Mouse (Mus musculus) Patski (cell line): ENCODE measurements at regions not wholly inside any gene's neighbourhood (a gene's known extent, or its start where the extent isn't known, plus 50 kb on each side); places are given as distances from the start of the nearest gene placed in this dataset.
"Not testable (repeated sequence)": the region's sequence is repeated elsewhere in the genome, so short reads cannot be mapped to it uniquely, and the experiment has no call there.

Source experiments
- ATAC-seq: fragments of 100-300 bp; one replicate; pipeline ENCODE4 v1.8.0; 2021
- CTCF ChIA-PET: fragments of 350-600 bp; sonication (Branson Sonifier 250); formaldehyde crosslinking; loops from one replicate; lab custom pipeline; 2022; ENCODE audit warnings: inconsistent platforms; lab: Charles Lee
- POLR2A ChIA-PET: fragments of 350-600 bp; sonication (Branson Sonifier 250); formaldehyde crosslinking; loops from one replicate; lab custom pipeline; 2022; ENCODE audit warnings: antibody characterized with exemption, inconsistent platforms; lab: Charles Lee
- DNase-seq: peaks from one replicate; pipeline ENCODE4 v3.0.0-alpha.2; 2011; ENCODE audit warnings: low read depth, low spot score
- H3K27me3 ChIP-seq: fragments of 371-371 bp; one replicate; pipeline ENCODE4 v1.5.1; 2021
- CTCF ChIP-seq: fragments of 100-300 bp; IDR thresholded peaks from one replicate; pipeline ENCODE4 v1.5.1; 2021
- in situ Hi-C: fragments of 300-500 bp; cut with MboI; formaldehyde crosslinking; loops from 3 replicates; pipeline ENCODE4 v1.11.1; 2018; ENCODE audit warnings: low pct_unique_long_range_greater_than_20kb, mixed read lengths

DNA sequence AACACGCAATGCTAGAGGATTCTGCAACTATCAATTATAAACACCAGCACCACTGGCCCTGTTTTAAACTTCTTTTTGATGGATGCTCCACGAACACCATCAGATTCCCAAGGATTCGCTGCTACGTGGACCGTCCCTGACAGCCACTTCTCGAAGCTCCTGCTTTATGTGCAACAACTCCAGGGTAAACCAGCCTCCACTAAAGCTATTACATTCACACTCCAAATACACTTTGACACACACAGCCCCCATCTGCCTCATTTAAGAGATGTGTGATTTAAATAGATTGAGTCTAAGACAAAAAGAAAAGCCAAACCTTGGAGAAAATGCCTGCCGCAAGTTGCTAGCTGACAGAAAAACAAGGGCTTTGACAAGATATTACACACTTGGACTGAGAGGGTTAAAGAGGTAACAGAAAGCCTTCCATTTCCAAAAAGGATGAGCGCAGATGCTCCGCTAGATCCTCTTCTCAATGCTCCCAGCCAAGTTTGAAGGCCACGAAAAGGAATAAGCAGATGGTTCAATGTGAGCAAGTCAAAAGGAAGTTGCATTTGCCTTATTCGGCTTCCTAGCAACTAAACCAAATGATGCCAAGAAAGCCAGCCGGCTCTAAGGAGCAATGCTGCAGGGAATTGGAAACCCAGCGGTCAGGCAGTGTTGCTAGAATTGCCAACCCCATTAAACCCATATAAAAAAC is 54.0 kb upstream of the Cnep1r1 start:
- POLR2A ChIA-PET = no interaction called here
- CTCF ChIA-PET = no interaction called here
- no peak for DNase-seq
- peaks cover 24% of the 10 kb centered on the region for H3K27me3 ChIP-seq
- ATAC-seq = no peak
- TF ChIP-seq CTCF = no peak
- in situ Hi-C loops = no loop called here

DNA sequence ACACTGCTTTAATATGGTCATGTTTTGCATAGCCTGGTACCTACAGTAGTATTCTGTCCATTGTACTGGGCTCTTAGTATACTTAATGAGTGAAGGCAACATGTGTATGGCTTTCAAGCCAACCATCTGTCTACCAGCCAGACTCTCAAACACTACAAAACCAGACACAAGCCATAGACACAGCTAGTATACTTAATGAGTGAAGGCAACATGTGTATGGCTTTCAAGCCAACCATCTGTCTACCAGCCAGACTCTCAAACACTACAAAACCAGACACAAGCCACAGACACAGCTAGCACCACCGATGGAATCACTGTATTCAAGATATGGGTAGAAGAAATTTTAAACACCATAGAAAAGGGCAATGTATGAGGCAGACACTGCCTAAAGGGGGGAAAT is 59.5 kb upstream of the Cnep1r1 start:
- CTCF ChIA-PET, ATAC-seq, in situ Hi-C loops, POLR2A ChIA-PET, DNase-seq: not testable (repeated sequence)
- peaks cover 22% of the 10 kb centered on the region for H3K27me3 ChIP-seq

DNA sequence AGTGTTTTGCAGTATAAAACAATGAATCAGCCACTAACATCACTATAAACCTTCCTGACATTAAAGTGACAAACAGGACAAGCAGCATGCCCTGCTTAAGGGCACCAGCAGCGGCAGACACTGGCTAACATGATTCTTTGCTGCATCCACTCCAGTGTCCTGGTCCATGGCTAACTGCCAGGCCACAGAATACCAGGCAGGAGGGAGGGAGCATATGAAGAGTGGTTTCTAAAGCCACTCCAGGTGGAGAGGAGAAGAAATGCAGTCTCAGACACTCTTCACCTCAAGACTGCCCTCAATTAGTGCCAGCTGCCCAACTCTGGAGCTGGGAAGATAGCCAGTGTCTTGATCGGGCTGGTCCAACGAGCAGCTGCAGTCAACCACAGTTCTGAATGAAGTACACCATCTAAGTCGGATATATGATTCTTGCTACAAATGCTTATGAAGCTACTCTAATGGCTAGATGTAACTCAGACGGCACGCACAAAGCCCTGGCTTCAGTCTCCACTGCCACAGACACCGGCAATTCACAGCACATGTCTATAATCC is 60.8 kb upstream of the Cnep1r1 start:
- no peak for DNase-seq

DNA sequence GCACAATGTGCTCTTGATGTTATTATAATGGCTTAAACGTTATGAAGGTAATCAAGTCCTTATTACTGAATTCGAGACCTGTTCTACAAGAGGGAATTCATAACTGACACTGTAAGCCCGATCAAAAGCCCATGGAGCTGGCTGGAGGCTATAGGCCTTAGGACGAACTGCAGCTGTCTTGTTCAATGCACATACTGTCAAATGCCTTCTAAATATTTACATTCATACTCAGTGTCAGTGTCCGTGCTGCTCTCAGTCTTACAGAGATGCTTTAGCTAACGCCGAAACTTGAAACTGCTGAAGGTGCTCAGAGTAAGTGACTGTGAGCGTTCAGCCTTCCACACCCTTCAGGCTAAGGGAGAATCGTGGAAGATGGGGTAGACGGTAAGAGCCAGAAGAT is 67.9 kb upstream of the Cnep1r1 start:
- ATAC-seq = no peak
- POLR2A ChIA-PET = no interaction called here
- in situ Hi-C loops = no loop called here

More for the DNA sequence above, 60.8 kb upstream of the Cnep1r1 start:
- in situ Hi-C loops = no loop called here
- POLR2A ChIA-PET = no interaction called here
- CTCF ChIA-PET = no interaction called here
- peaks cover 13% of the 10 kb centered on the region for H3K27me3 ChIP-seq
- no peak for ATAC-seq
- no peak for TF ChIP-seq CTCF

DNA sequence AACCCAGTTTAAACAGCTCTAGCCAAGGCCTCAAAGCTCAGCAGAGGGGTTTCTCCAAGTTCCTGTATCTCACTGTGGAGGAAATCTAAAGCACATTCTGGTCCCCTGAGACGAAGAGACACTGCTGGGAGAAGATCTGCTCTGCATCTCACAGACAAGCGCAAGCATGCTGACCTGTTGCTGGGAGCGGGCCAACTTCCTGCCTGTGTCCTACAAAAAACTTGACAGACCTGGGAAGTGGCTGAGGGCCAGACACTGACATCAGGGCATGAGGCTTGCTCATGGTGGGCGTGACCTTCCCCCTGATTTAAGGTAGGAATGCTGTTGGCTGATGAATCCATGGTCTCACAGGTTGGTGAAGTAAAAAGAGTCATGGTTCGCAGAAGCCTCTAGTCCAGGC is 69.5 kb upstream of the Cnep1r1 start:
- H3K27me3 ChIP-seq = peaks cover 13% of the 10 kb centered on the region
- ATAC-seq (no peak), DNase-seq (no peak)
- CTCF ChIA-PET = no interaction called here
- POLR2A ChIA-PET = no interaction called here
- TF ChIP-seq CTCF = no peak
- in situ Hi-C loops = no loop called here

More for the DNA sequence above, 67.9 kb upstream of the Cnep1r1 start:
- CTCF ChIA-PET = no interaction called here
- TF ChIP-seq CTCF = no peak
- H3K27me3 ChIP-seq = peaks cover 3% of the 10 kb centered on the region
- no peak for DNase-seq

DNA sequence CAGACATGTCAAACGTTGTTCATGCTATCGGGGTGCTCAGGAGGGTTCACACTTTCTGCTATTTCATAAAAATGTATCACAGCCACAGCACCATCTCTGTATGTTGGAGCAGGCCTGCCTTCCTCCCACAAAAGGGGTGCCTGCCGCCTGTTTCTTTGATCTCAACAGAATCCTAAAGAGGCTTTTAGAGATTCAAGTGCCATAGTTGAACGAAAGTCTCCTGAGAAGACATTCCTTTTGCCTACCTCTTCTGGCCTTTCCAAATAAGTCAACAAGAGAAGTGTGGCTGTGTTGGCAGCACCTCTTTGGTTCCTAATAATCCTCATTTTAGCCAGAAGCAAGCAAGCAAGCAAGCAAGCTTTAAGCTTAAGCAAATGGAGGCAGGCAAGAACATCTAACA is 72.6 kb upstream of the Cnep1r1 start:
- POLR2A ChIA-PET = no interaction called here
- in situ Hi-C loops = no loop called here
- DNase-seq = no peak
- CTCF ChIA-PET = no interaction called here
- ATAC-seq = no peak
- no peak for TF ChIP-seq CTCF
- H3K27me3 ChIP-seq = peaks cover 13% of the 10 kb centered on the region

DNA sequence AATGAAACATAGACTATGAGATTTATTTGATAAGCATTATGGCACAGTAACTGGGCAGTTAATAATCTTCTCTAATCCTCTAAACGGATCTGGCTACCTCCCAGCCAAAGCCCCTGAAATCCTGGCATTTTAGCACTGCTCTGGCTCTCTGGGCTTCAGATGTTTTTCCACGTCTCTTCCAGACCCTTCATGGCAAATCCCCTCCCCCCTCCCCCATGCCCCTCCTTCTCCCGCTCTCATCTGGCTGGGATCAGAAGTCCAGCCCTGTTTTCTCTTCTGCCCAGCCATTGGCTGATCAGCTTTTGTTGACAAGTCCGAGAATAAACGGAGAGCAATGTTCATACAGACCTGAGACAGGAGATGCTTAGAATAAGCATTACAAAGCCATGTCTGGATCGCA is 79.3 kb upstream of the Cnep1r1 start:
- ChIA-PET POLR2A (no interaction called here), CTCF (no interaction called here)
- in situ Hi-C loops = no loop called here
- ATAC-seq (no peak), DNase-seq (no peak)
- no peak for TF ChIP-seq CTCF
- H3K27me3 ChIP-seq = peaks cover 17% of the 10 kb centered on the region

DNA sequence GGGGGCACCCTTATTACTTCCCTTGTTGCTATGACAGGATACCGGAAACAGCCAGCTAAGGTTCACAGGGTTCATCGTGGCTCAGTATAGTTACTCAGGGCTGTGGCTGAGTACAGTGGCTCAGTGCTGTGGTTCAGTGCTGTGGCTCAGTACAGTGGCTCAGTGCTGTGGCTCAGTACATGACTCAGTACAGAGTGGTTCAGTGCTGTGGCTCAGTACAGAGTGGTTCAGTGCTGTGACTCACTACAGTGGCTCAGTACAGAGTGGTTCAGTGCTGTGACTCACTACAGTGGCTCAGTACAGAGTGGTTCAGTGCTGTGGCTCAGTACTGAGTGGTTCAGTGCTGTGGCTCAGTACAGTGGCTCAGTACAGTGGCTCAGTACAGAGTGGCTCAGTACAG is 78.6 kb upstream of the Zfp423 start:
- POLR2A ChIA-PET = no interaction called here
- TF ChIP-seq CTCF = no peak
- ATAC-seq (no peak), DNase-seq (no peak)
- CTCF ChIA-PET = no interaction called here
- peaks cover 25% of the 10 kb centered on the region for H3K27me3 ChIP-seq
- in situ Hi-C loops = no loop called here

DNA sequence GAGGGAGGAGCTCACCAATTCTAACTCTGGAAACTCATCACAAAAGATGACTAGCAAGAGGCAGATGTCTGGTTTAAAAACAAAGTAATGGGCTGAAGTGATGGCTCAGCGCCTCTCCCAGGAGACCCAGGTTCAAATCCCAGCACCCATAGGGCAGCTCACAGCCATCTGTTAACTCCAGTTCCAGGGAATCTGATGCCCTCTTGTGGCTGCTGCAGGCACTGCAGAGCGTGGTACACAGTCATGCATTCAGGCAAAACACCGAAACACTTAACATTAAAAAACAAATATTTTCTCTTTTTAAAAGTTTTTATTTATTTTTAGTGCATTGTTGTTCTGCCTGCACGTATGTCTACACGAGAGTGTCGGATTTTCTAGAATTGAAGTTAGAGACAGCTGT is 73.7 kb upstream of the Zfp423 start:
- POLR2A ChIA-PET = no interaction called here
- peaks cover 19% of the 10 kb centered on the region for H3K27me3 ChIP-seq
- no peak for ATAC-seq
- in situ Hi-C loops = no loop called here
- DNase-seq = no peak
- CTCF ChIA-PET = interaction anchor here (1.0 kb wide), 1 partner anchor 312 kb away, joined by 4 read pairs; no protein-coding TSS in a partner anchor
- peak; percentile 74 for TF ChIP-seq CTCF

DNA sequence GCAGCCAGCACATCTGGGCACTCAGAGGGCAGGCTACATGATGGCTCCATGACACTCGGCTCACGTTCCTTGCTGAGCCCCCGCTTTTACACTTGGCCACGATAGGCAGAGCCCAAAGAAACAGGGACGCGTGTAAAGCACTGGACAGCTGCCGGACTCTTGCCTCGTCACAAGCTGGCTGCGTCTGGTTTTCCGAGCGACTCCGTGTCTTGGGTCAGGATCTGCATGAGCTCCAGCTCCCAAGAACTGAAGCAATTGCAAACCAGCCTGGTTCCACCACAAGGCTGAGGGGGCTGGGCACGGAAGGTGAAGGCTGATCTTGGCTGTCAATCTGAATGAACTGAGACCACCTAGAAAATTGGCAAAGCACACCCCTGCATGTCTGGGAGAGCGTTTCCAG is 65.1 kb upstream of the Zfp423 start:
- DNase-seq (no peak), ATAC-seq (no peak)
- CTCF ChIA-PET = no interaction called here
- POLR2A ChIA-PET = no interaction called here
- peaks cover 29% of the 10 kb centered on the region for H3K27me3 ChIP-seq
- in situ Hi-C loops = loop anchor here (10.0 kb wide), 2 partner anchors 310 to 430 kb away; no protein-coding TSS in a partner anchor
- TF ChIP-seq CTCF = no peak

DNA sequence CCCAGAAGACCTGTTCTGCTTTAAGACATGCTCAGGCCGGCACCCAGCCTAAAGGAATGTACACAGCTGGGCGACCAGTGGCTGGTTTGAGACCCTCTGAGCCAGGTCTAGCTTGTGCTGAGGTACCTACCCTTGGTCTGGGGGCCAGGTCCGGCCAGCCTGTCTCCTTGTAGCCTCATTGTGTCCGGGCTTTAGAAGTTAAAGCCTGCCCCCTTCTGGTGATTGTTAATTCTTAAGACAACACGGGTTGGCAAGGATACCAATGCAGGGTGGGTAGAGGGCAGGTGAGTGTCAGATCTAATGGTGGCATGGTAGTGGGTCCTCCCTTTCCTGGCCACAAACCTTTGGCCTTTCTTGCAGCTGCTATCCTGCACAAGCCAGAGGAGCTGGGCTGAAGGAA is 64.0 kb upstream of the Zfp423 start:
- in situ Hi-C loops = loop anchor here (10.0 kb wide), 2 partner anchors 309 to 429 kb away; no protein-coding TSS in a partner anchor
- ChIA-PET CTCF (interaction anchor here (1.1 kb wide), 1 partner anchor 14 kb away, joined by 4 read pairs; no protein-coding TSS in a partner anchor), POLR2A (no interaction called here)
- H3K27me3 ChIP-seq = peaks cover 34% of the 10 kb centered on the region
- TF ChIP-seq CTCF = no peak
- DNase-seq = no peak
- ATAC-seq = no peak
